Mouse (Mus musculus): ENCODE results near the gene Abcc3.
A peak's percentile ranks its signal among the peaks of the same experiment; 100 is the strongest.

Gene Abcc3

GRCm38 (mm10) chr11:94392672-94393109 lies at the start of gene Abcc3:
Abcc3 (minus strand) TSS chr11:94392997.
- DNase-seq = no peak

- DNase-seq = no peak
Measured at GRCm38 (mm10) chr11:94441752-94442151, 49.0 kb upstream of the Abcc3 start.

- peak; percentile 69 for DNase-seq
Measured at GRCm38 (mm10) chr11:94441122-94441521, 48.3 kb upstream of the Abcc3 start.

- DNase-seq = peak; percentile 78
Measured at GRCm38 (mm10) chr11:94440421-94440820, 47.6 kb upstream of the Abcc3 start.

GRCm38 (mm10) chr11:94429011-94429651 lies 36.3 kb upstream of the Abcc3 start:
- peak; percentile 77 for DNase-seq

GRCm38 (mm10) chr11:94428091-94428835 lies 35.5 kb upstream of the Abcc3 start:
- peak; percentile 77 for DNase-seq

- DNase-seq = no peak
Measured at GRCm38 (mm10) chr11:94425656-94426055, 32.9 kb upstream of the Abcc3 start.

GRCm38 (mm10) chr11:94425215-94425614 lies 32.4 kb upstream of the Abcc3 start:
- DNase-seq = no peak

GRCm38 (mm10) chr11:94424380-94424779 lies 31.6 kb upstream of the Abcc3 start:
- DNase-seq = no peak

- DNase-seq = no peak
Measured at GRCm38 (mm10) chr11:94423855-94424254, 31.1 kb upstream of the Abcc3 start.

GRCm38 (mm10) chr11:94420991-94421390 lies 28.2 kb upstream of the Abcc3 start:
- no peak for DNase-seq

- peak; percentile 51 for DNase-seq
Measured at GRCm38 (mm10) chr11:94420325-94420724, 27.5 kb upstream of the Abcc3 start.

- peak; percentile 72 for DNase-seq
Measured at GRCm38 (mm10) chr11:94419004-94419727, 26.4 kb upstream of the Abcc3 start.

GRCm38 (mm10) chr11:94414042-94414441 lies 21.2 kb upstream of the Abcc3 start:
- no peak for DNase-seq

- DNase-seq = peak; percentile 67
Measured at GRCm38 (mm10) chr11:94413516-94413915, 20.7 kb upstream of the Abcc3 start.

- DNase-seq = peak; percentile 77
Measured at GRCm38 (mm10) chr11:94412998-94413469, 20.2 kb upstream of the Abcc3 start.

- DNase-seq = no peak
Measured at GRCm38 (mm10) chr11:94412562-94412961, 19.8 kb upstream of the Abcc3 start.

- peak; percentile 85 for DNase-seq
Measured at GRCm38 (mm10) chr11:94407803-94408321, 15.1 kb upstream of the Abcc3 start.

- DNase-seq = no peak
Measured at GRCm38 (mm10) chr11:94405348-94405747, 12.6 kb upstream of the Abcc3 start.

GRCm38 (mm10) chr11:94404641-94405260 lies 12.0 kb upstream of the Abcc3 start:
- peak; percentile 82 for DNase-seq

- no peak for DNase-seq
Measured at GRCm38 (mm10) chr11:94404178-94404577, 11.4 kb upstream of the Abcc3 start.

GRCm38 (mm10) chr11:94403757-94404156 lies 11.0 kb upstream of the Abcc3 start:
- DNase-seq = no peak

- DNase-seq = no peak
Measured at GRCm38 (mm10) chr11:94402731-94403130, 9.9 kb upstream of the Abcc3 start.

All from retina, postnatal 1 day (tissue).